Mouse (Mus musculus) A20 (cell line): Measurements from ENCODE around the gene Slc22a14.
"Not testable (repeated sequence)": the region's sequence is repeated elsewhere in the genome, so short reads cannot be mapped to it uniquely, and the experiment has no call there.

Experiments
- DNase-seq: peaks from one replicate; pipeline ENCODE4 v3.0.0-alpha.2; 2011; ENCODE audit warnings: low read depth, low spot score

Slc22a14 gene

GRCm38 (mm10) chr9:119365284-119365683 is at the start of gene Slc22a14:
Slc22a14 (minus strand) TSS chr9:119365553.
- DNase-seq: no peak

- DNase-seq: no peak
These were observed 44.5 kb upstream of the Slc22a14 start for GRCm38 (mm10) chr9:119409864-119410263.

DNA sequence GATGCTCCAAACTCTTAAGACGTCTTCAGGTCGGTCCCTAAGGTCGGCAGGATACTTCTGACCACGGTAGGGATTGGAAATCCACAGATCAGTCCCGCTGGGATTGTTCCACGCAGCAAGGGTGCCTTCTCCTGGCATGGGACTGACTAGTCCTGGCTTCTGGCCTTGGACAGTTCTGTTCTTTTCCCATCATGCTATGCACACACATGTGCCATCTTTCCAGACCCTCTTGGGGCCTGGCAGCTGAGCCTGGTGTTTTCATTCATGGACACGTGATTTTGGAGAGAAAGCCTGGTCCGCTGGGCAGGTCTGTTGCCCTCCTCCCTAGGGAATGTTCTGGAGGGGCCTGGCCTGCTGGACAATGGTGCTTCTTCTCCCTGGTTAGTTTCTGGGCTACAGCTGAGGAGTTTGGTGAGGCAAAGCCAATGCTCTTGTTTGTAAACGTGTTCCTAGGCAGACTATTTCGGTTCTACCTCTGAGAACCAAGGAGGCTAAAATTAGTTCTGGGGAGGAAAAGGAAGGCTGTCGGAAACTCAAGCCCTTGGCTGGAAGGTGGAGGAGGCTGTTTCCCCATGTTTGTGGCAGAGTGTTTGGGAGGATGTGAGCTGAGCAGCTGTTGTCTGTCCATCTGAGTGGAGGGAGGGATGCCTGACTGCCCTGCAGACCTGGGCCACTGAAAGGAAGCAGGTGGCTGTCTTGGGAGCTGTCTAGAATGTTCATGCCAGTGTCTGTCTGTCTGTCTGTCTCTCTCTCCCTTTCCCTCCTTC is 43.7 kb upstream of the Slc22a14 start:
- no peak for DNase-seq

DNA sequence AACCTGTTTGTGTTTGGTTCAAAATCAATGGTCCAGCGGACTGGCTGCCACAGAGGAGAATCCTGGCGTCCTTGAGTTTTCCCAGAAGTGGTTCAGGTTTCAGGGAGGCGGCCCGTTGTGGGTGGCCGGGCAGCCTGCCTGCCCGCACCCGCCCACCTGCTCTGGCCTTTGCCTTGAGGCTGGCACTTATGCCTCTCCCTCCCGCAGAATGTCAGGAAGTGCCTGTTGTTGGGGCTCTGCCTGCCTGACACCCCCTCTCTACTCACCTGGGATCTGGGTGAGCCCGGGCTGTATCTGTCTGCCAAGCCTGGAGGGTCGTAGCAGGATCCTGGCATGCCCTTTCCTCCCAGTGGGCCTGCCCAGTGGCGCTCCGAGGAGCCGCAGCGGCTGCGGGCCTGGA is 42.5 kb upstream of the Slc22a14 start:
- no peak for DNase-seq

GRCm38 (mm10) chr9:119404090-119404489 is 38.7 kb upstream of the Slc22a14 start:
- no peak for DNase-seq

- DNase-seq: no peak
These were observed 37.9 kb upstream of the Slc22a14 start for GRCm38 (mm10) chr9:119403236-119403641.

DNA sequence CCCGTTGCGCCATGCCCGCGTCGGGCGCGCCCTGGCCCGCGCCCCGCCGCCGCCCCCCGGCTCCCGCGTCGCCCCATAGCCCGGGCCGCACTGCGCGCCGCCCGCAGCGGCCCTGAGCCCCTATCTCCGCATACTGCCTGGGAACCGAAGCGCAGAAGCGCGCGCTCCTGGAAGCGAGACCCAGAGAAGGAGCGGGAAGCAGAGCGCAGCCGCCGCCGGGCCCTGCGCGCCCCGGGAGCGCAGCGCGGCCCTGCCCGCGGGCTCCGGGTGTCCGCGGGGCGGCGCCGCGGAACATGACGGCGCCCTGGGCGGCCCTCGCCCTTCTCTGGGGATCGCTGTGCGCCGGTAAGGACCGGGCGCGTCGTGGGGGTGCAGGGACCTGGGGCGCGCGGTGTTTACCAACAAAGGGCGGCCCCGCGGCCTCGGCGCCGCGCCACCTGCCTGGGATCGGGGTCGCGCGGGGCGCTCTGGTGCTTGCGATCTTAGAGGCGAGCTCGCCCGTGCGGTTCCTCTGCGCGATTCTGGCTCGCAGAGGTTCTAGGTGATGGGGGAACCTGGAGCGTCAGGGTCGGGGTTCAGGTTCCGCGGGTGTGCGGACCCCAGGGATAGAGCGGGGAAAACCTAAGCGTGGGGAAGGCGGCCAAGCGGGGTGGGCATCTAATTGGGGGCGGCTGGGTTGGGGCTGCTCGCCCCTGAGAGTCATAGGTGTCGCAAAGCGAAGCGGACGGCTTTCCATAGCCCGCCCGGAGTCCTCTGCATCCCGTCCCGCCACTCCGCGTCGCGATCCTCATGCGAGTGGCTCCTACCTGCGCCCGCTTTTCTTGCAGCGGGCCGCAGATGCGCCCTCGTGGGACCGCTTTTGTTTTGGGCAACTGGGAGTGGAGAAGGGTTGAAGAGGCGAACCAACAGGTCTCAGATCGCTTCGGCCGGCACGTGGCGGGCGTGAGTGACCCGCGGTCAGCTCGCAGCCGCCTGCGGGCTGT is 37.2 kb upstream of the Slc22a14 start:
- DNase-seq: no peak

GRCm38 (mm10) chr9:119401801-119402214 is 36.5 kb upstream of the Slc22a14 start, which contains the start of gene Acvr2b:
Acvr2b (plus strand) TSS chr9:119402118.
- DNase-seq: no peak

DNA sequence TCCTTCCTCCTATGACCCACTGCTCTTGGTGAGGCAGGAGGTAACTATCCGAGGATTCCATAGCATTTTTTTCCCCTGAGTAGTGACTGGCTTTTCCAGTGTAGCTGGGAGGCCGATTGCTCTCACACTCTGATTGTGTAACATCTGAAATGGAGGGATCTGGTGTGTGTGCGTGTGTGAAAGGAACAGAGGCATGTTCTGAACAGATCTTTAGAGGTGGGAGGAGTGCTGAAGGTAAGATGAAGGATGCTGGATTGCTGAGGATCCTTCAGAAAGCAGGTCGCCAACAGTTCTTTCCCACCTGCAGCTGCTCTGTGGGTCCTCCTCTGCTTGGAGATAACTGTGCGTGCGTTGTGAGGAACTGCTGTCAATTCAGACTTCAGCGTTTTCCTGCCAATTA is 36.0 kb upstream of the Slc22a14 start:
- no peak for DNase-seq

DNA sequence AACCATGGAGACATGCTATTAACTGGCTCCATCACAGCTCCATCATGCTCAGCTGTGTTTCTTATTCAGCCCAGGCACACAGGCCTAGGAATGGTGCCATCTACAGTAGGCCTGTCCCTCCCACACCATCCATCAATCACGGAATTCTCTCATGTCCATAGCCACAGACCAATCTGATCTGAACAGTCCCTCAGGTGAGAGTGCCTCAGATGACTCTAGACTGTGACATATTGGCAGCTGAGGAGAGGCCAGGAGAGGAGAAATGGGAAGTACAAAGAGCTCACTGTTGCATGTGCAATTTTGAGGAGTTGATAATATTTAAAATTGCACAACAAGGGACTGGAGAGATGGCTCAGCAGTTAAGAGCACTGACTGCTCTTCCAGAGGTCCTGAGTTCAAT is 29.5 kb upstream of the Slc22a14 start:
- no peak for DNase-seq

DNA sequence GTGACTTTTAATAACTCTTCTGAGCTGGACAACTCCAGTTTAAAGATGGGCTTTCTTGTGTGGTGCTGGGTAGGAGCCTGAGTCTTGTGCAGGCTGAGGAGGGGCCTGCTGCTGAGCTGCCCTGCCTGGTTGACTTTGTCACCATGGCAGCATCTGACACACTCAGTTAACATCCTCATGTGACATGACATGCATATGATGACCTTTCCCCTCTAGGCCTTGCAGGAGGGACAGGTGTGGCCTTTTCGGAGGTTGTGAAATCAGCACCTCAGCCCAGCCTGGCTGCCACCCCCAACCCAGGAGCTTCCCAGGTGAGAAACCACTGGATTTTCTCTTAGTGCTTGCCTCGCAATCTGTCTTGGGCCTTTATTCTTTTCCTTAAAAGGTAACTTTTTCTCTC is 24.9 kb upstream of the Slc22a14 start:
- no peak for DNase-seq

- no peak for DNase-seq
These were observed 23.6 kb upstream of the Slc22a14 start for GRCm38 (mm10) chr9:119388956-119389355.

DNA sequence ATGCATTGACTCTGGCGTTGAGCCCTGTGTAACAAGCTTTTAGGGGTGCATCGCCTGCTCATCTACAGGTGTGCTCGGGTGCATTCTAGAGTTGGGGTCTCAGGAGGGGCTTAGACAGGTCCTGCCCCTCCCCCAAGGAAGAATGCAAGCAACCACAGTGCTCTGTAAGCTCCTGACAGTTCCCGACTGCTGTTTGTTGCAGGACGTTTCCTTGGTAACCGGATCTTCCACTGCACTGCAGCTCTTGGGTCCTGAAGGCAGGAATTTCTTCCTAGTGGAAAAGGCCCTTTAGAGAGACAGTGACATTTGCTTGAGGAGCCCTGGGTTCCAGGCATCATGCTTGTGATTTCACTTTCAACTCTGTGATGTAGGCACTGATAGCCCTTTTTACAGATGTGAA is 17.2 kb upstream of the Slc22a14 start:
- DNase-seq: no peak

DNA sequence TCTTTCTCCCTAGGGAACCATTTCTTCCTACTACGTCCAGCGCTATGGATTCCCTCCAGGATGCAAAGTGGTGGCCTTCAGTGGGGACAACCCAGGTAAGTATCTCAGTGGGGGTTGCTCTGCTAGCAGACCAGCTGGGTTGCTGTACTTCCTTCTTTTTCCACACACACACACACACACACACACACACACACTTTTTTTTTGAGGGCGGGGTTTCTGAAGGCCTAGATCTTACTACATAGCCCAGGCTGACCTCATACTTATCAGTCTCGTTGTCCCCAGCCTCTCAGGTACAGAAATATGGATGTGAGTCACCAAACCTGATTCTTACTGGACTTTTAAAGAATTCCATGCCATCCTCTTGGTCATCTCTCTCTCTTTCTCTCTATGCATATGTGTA is 12.9 kb upstream of the Slc22a14 start:
- DNase-seq: peak; percentile 12

GRCm38 (mm10) chr9:119375556-119375955 is 10.2 kb upstream of the Slc22a14 start:
- no peak for DNase-seq

DNA sequence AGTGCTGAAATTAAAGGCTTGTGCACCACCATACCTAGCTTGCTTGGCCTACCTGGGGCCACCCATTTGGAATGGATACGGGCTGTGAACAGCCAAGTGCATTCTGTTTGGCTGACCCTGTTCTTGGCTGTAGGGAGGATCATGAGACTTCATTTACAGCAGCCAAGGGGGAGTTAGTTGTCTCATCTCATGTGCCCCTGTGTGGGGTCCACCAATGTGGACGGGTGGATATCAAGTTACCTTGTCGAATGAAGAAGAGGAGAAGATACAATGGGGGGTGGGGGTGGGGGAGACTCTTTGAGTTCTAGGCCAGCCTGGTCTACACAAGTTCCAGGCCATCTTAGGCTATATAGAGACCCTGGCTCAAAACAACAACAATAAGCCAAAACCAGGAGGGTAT is 9.7 kb upstream of the Slc22a14 start:
- DNase-seq: no peak

- no peak for DNase-seq
These were observed 5.9 kb upstream of the Slc22a14 start for GRCm38 (mm10) chr9:119371251-119371650.

- not testable (repeated sequence) for DNase-seq
These were observed 5.4 kb upstream of the Slc22a14 start for GRCm38 (mm10) chr9:119370770-119371169.

DNA sequence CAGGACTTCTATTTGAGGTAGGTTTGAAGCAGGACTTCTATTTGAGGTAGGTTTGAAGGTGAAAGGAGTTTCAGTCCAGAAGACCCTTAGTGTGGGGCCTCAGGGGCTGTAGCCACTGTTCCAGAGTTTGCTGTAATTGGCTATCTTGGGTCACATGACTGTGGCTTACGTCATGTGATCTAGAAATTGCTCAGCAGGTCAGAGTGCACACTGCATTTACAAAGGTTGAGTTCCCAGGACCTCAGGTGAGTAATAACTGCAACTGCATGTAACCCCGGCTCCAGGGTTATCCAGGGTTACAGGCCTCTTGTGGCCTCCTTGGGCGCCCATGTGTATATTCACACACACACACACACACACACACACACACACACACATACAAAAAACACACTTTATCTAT is 3.0 kb upstream of the Slc22a14 start:
- DNase-seq: no peak

GRCm38 (mm10) chr9:119363229-119363628 is 2.1 kb downstream of the Slc22a14 start:
- DNase-seq: no peak

GRCm38 (mm10) chr9:119361416-119361815 is 3.9 kb downstream of the Slc22a14 start:
- DNase-seq: no peak

DNA sequence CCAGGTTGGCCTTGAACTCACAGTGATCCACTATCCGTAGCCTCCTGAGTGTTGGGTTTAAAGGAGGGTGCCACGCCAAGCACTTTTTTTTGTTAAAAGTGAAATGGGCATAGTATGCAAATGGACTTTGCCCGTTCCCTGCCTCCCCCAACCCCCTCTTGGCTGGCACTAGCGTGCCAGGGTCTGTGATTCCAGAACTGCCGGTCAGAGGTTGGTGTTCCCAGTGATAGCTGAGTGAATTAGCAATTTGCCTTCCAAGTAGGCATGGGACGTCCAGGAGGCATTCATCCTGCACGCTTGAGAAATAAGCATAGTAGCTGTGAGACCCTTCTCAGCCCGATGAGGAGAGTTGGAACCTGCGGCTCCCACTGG is 7.3 kb downstream of the Slc22a14 start:
- peak; percentile 42 for DNase-seq
